Mouse (Mus musculus) myocyte (in vitro differentiated cells): Measurements from ENCODE around the gene Ceacam10. TPM values are rescaled to one million over a fixed set of nuclear protein-coding genes. Genes with fewer than 3 reads are reported as not detected.

Experiments used
- H3K27me3 ChIP-seq: one replicate; pipeline ENCODE4 v1.6.1; 2011; ENCODE audit not compliant: control insufficient read depth, insufficient read depth, insufficient read length
- H3K36me3 ChIP-seq: one replicate; pipeline ENCODE4 v1.6.1; 2011; ENCODE audit not compliant: control insufficient read depth, insufficient read depth
- H3K4me2 ChIP-seq: one replicate; pipeline ENCODE4 v1.6.1; 2011; ENCODE audit warnings: low read depth, control low read depth
- H3K4me3 ChIP-seq: one replicate; pipeline ENCODE4 v1.5.1; 2011; ENCODE audit warnings: mild to moderate bottlenecking, control low read depth, moderate library complexity
- H3K79me2 ChIP-seq: one replicate; pipeline ENCODE4 v1.6.1; 2011; ENCODE audit not compliant: control insufficient read depth, insufficient read depth
- H3ac ChIP-seq: one replicate; pipeline ENCODE4 v1.6.1; 2011; ENCODE audit not compliant: control insufficient read depth, insufficient read length
- CEBPB ChIP-seq: IDR thresholded peaks from 2 replicates; pipeline ENCODE4 v1.6.1; 2011; ENCODE audit warnings: mild to moderate bottlenecking, moderate library complexity; ENCODE audit not compliant: poor library complexity, insufficient read depth, severe bottlenecking
- E2F4 ChIP-seq: IDR thresholded peaks from one replicate; pipeline ENCODE4 v1.6.1; 2011; ENCODE audit warnings: mild to moderate bottlenecking, control low read depth, moderate library complexity; ENCODE audit not compliant: insufficient read depth
- MAX ChIP-seq: IDR thresholded peaks from one replicate; pipeline ENCODE4 v1.6.1; 2011; ENCODE audit warnings: low read depth, mild to moderate bottlenecking, control low read depth
- MYOD1 ChIP-seq, 3 experiments: IDR thresholded peaks; one replicate each; pipeline ENCODE4 v1.6.1; 2011; ENCODE audit warnings: control low read depth in 2 of 3, low read depth in 2 of 3, mild to moderate bottlenecking in 2 of 3, moderate library complexity in 1 of 3; ENCODE audit not compliant: insufficient read length in 2 of 3, control insufficient read depth in 1 of 3
- MYOG ChIP-seq, 3 experiments: IDR thresholded peaks; one replicate each; pipeline ENCODE4 v1.6.1; 2011; ENCODE audit warnings: control low read depth in 2 of 3, low read depth in 2 of 3, mild to moderate bottlenecking in 2 of 3; ENCODE audit not compliant: insufficient read length in 2 of 3, control insufficient read depth in 1 of 3, insufficient read depth in 1 of 3
- POLR2A ChIP-seq: IDR thresholded peaks from one replicate; pipeline ENCODE4 v1.6.1; 2011; ENCODE audit warnings: low read depth, mild to moderate bottlenecking, control low read depth, moderate library complexity; ENCODE audit not compliant: insufficient read length
- POLR2AphosphoS2 ChIP-seq: IDR thresholded peaks from one replicate; pipeline ENCODE4 v1.6.1; 2011; ENCODE audit warnings: low read depth, control low read depth; ENCODE audit not compliant: insufficient read length
- REST ChIP-seq: IDR thresholded peaks from one replicate; pipeline ENCODE4 v1.6.1; 2011; ENCODE audit warnings: mild to moderate bottlenecking, control low read depth, moderate library complexity; ENCODE audit not compliant: insufficient read depth, insufficient read length
- SRF ChIP-seq: IDR thresholded peaks from one replicate; pipeline ENCODE4 v1.6.1; 2011; ENCODE audit warnings: low read depth; ENCODE audit not compliant: control insufficient read depth, insufficient read length
- TCF12 ChIP-seq: IDR thresholded peaks from one replicate; pipeline ENCODE4 v1.6.1; 2011; ENCODE audit warnings: mild to moderate bottlenecking, control low read depth; ENCODE audit not compliant: poor library complexity, insufficient read depth, severe bottlenecking
- TCF3 ChIP-seq: IDR thresholded peaks from one replicate; pipeline ENCODE4 v1.6.1; 2011; ENCODE audit warnings: low read depth, control low read depth; ENCODE audit not compliant: insufficient read length
- USF1 ChIP-seq: IDR thresholded peaks from one replicate; pipeline ENCODE4 v1.6.1; 2011; ENCODE audit warnings: low read depth, mild to moderate bottlenecking, control low read depth, moderate library complexity
- polyA plus RNA-seq: library from polyadenylated mRNA; unstranded; fragments of >200 nt; fragmentation: generic; extraction: Trizol; gene quantifications from one replicate; pipeline ENCODE4 v1.2.1, GENCODE M21; 2012; ENCODE audit warnings: missing spikeins

Gene Ceacam10
- polyA plus RNA-seq, 1 experiment: not detected

DNA sequence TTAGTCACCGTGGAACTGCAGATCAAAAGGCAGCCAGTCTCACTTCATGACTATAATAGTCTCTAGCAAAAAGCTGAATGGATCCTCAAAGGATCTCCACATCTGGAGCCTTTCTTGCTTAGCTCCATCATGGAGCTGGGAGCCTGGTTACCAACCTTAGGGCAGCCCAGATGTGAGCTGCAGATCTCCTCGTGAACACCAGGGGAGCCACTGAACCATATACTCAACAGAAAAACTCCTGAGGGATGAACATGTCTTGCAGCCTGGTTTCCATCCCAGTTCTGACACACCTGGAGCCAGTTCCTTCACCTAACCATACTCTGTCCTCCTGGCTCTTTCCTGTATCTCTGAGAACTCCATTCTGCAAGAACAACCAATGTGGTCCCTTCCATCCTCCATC is 861 bp upstream of the Ceacam10 start:
- Histone ChIP-seq H3K4me3 (no peak overlapping the region), H3K79me2 (no peaks in the 10 kb centered on the region), H3K4me2 (no peak overlapping the region), H3K27me3 (peaks cover 10% of the 10 kb centered on the region), H3ac (no peak overlapping the region), H3K36me3 (no peaks in the 10 kb centered on the region)
- TF ChIP-seq USF1: no peak
- TF ChIP-seq CEBPB: no peak
- TF ChIP-seq MAX: no peak
- no peak for TF ChIP-seq MYOG (IDR thresholded peaks at IDR 0.05; ENCODE audit: control insufficient read depth in 1 of 3, insufficient read depth in 1 of 3, insufficient read length in 2 of 3, low read depth in 2 of 3)
- TF ChIP-seq POLR2AphosphoS2: no peak
- no peak for TF ChIP-seq TCF3
- TF ChIP-seq E2F4: no peak
- TF ChIP-seq MYOD1 (IDR thresholded peaks at IDR 0.05; ENCODE audit: control insufficient read depth in 1 of 3, insufficient read length in 2 of 3, low read depth in 2 of 3): no peak
- no peak for TF ChIP-seq SRF
- no peak for TF ChIP-seq POLR2A
- TF ChIP-seq REST: no peak
- TF ChIP-seq TCF12: no peak

DNA sequence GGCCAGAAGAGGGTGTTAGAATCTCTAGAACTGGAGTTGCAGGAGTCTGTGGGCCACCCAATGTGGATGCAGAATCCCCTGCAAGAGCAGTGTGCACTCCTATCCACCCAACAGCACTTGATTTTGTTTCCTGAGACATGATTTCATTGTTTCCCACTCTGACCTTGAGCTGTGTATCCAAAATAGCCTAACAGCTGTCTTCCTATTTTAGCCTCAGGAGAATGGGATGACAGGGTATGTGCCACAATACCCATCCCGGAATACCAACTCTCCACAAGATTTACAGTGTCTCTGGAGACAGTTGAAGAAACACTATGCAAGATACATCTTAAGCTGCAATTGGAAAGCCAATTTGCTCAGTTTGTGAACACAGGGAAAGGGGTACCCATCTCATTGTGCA is 20.9 kb downstream of the Ceacam10 start:
- Histone ChIP-seq H3K4me3 (no peak overlapping the region), H3K36me3 (no peaks in the 10 kb centered on the region), H3K27me3 (peaks cover 7% of the 10 kb centered on the region), H3ac (no peak overlapping the region), H3K79me2 (no peaks in the 10 kb centered on the region), H3K4me2 (peak overlapping the region; percentile 10)
- TF ChIP-seq MYOD1 (IDR thresholded peaks at IDR 0.05; ENCODE audit: control insufficient read depth in 1 of 3, insufficient read length in 2 of 3, low read depth in 2 of 3) (peak; percentile 2 to 53 (median 23)), E2F4 (no peak), POLR2AphosphoS2 (no peak), USF1 (no peak), MAX (no peak), CEBPB (no peak), MYOG (IDR thresholded peaks at IDR 0.05; ENCODE audit: control insufficient read depth in 1 of 3, insufficient read depth in 1 of 3, insufficient read length in 2 of 3, low read depth in 2 of 3) (peak in 1 of 3 experiments; percentile 69), TCF12 (peak; percentile 25)

DNA sequence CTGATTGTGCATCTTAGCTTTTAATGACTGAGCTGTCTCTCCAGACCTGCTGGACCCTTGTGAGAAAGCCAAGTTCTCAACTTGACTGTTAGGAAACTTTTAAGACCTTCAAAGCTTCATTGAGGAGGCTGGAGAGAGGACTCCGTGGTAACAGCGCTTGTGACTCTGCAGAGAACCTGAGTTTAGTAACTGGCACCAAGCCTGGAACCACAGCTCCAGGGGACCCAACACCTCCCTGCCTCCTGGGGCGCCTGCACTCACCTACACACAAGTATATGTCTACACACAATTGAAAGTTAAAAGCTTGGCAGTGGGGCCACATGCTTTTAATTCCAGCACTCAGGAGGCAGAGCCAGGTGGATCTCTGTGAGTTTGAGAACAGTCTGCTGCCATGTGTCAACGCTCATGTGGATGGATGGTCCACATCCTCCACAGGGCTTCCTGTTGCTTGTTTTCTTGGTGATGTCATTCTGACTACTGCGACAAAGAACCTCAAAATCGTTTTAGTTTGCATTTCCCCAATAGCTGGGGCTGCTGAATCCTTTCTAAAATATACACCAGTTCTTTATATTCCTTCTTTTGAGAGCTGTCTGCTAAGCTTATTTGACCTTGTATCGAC is 25.3 kb downstream of the Ceacam10 start:
- Histone ChIP-seq H3ac (no peak overlapping the region), H3K79me2 (no peaks in the 10 kb centered on the region)
- TF ChIP-seq POLR2AphosphoS2 (no peak), TCF3 (no peak), SRF (no peak), MYOG (IDR thresholded peaks at IDR 0.05; ENCODE audit: control insufficient read depth in 1 of 3, insufficient read depth in 1 of 3, insufficient read length in 2 of 3, low read depth in 2 of 3) (no peak), POLR2A (no peak), TCF12 (no peak), E2F4 (no peak), MAX (no peak), REST (no peak), CEBPB (no peak), USF1 (no peak), MYOD1 (IDR thresholded peaks at IDR 0.05; ENCODE audit: control insufficient read depth in 1 of 3, insufficient read length in 2 of 3, low read depth in 2 of 3) (no peak)

DNA sequence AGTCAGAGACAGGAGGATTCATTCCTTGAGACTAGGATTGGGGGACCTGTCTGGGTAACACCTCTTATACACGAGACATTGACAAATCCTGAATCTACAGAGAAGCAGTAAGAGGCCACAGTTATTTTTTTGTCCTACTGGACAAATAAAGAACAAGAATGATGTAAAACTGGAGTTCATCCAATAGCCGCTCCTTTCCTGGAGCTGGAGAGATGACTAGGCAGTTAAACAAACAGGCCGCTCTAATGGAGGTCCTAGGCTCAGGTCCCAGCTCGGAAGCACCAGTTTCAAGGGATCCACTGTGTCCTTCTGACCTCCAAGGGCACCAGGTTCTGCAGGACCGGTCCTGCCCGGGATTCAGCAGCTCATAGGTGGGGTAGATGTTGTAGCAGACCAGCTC is 27.8 kb downstream of the Ceacam10 start:
- Histone ChIP-seq H3K27me3 (peaks cover 18% of the 10 kb centered on the region), H3K79me2 (no peaks in the 10 kb centered on the region), H3K4me3 (no peak overlapping the region), H3K36me3 (no peaks in the 10 kb centered on the region), H3ac (no peak overlapping the region), H3K4me2 (no peak overlapping the region)
- TF ChIP-seq MYOD1 (IDR thresholded peaks at IDR 0.05; ENCODE audit: control insufficient read depth in 1 of 3, insufficient read length in 2 of 3, low read depth in 2 of 3) (no peak), CEBPB (no peak), SRF (no peak), MYOG (IDR thresholded peaks at IDR 0.05; ENCODE audit: control insufficient read depth in 1 of 3, insufficient read depth in 1 of 3, insufficient read length in 2 of 3, low read depth in 2 of 3) (no peak), E2F4 (no peak), REST (no peak), MAX (no peak), POLR2AphosphoS2 (no peak), TCF12 (no peak), TCF3 (no peak), POLR2A (no peak), USF1 (no peak)

More for the DNA sequence above, 25.3 kb downstream of the Ceacam10 start:
- no peak overlapping the region for H3K4me3 ChIP-seq
- H3K27me3 ChIP-seq: peaks cover 7% of the 10 kb centered on the region
- H3K36me3 ChIP-seq: no peaks in the 10 kb centered on the region
- no peak overlapping the region for H3K4me2 ChIP-seq
